Mouse (Mus musculus) liver, embryonic 11.5 days (tissue): Measurements from ENCODE around the gene Trpt1. TPM values are rescaled to one million over a fixed set of nuclear protein-coding genes. Genes with fewer than 3 reads are reported as not detected.

Source experiments
- ATAC-seq: fragments of 200-750 bp; cut with Nextera tagmentation; replicated peaks from 2 replicates; pipeline ENCODE4 v1.8.0; 2017; ENCODE audit warnings: moderate number of reproducible peaks, mild to moderate bottlenecking, moderate TSS enrichment, moderate library complexity; ENCODE audit not compliant: low FRiP score
- DNase-seq: peaks from one replicate; pipeline ENCODE4 v3.0.0-alpha.2; 2017; ENCODE audit warnings: low spot score
- H3K27ac ChIP-seq: fragments of 300-500 bp; sonication (generic); 2 replicates; pipeline ENCODE4 v1.5.1; 2014; ENCODE audit warnings: mild to moderate bottlenecking, low read depth, low read length, control low read depth
- H3K27me3 ChIP-seq: fragments of 300-500 bp; sonication (generic); replicated peaks from 2 replicates; pipeline ENCODE4 v1.6.1; 2014; ENCODE audit warnings: low read length, mixed read lengths; ENCODE audit not compliant: control insufficient read depth, insufficient read depth
- H3K36me3 ChIP-seq: fragments of 300-500 bp; sonication (generic); 2 replicates; pipeline ENCODE4 v1.6.1; 2014; ENCODE audit warnings: mild to moderate bottlenecking, low read length, moderate library complexity, mixed read lengths; ENCODE audit not compliant: control insufficient read depth, insufficient read depth
- H3K4me1 ChIP-seq: fragments of 300-500 bp; sonication (generic); replicated peaks from 2 replicates; pipeline ENCODE4 v1.6.1; 2014; ENCODE audit warnings: low read length, mixed read lengths; ENCODE audit not compliant: control insufficient read depth, insufficient read depth
- H3K4me2 ChIP-seq: fragments of 300-500 bp; sonication (generic); 2 replicates; pipeline ENCODE4 v1.6.1; 2014; ENCODE audit warnings: mild to moderate bottlenecking, control low read depth, moderate library complexity
- H3K4me3 ChIP-seq: fragments of 300-500 bp; sonication (generic); 2 replicates; pipeline ENCODE4 v1.5.1; 2014; ENCODE audit warnings: low read depth, low read length, control low read depth
- H3K9ac ChIP-seq: fragments of 300-500 bp; sonication (generic); 2 replicates; pipeline ENCODE4 v1.6.1; 2014; ENCODE audit warnings: low read depth, low read length, control low read depth
- H3K9me3 ChIP-seq: fragments of 300-500 bp; sonication (generic); 2 replicates; pipeline ENCODE4 v1.6.1; 2016; ENCODE audit warnings: low read length, inconsistent platforms, mixed read lengths; ENCODE audit not compliant: control insufficient read depth
- WGBS: fragments of 180-500 bp; shearing (Covaris S2); extraction: QIAGEN DNeasy Blood & Tissue Kit; methylation state at CpG from one replicate; pipeline ENCODE4 v1.1.7; 2014; 5-methylcytosine and 5-hydroxymethylcytosine counted together
- polyA plus RNA-seq: library from polyadenylated mRNA; unstranded; fragments of >200 nt; fragmentation: Nextera tagmentation; extraction: Ambion mirVana; gene quantifications from 2 replicates; pipeline ENCODE4 v1.2.1, GENCODE M21; 2014

Gene Trpt1
- polyA plus RNA-seq, 1 experiment from 2014 or later: 3.9 TPM

- Histone ChIP-seq H3K9ac (peak overlapping the region; percentile 89), H3K4me2 (peak overlapping the region; percentile 98), H3K4me3 (peak overlapping the region; percentile 64), H3K27ac (peak overlapping the region; percentile 98), H3K9me3 (no peaks in the 10 kb centered on the region), H3K4me1 (peaks cover 27% of the 10 kb centered on the region), H3K27me3 (no peaks in the 10 kb centered on the region), H3K36me3 (peaks cover 16% of the 10 kb centered on the region)
- ATAC-seq (no peak), DNase-seq (no peak)
- WGBS: 4% methylated on average over 3 of the region's 3 CpGs
Observed at GRCm38 (mm10) chr19:6952712-6953037, 43.3 kb upstream of the Trpt1 start.

DNA sequence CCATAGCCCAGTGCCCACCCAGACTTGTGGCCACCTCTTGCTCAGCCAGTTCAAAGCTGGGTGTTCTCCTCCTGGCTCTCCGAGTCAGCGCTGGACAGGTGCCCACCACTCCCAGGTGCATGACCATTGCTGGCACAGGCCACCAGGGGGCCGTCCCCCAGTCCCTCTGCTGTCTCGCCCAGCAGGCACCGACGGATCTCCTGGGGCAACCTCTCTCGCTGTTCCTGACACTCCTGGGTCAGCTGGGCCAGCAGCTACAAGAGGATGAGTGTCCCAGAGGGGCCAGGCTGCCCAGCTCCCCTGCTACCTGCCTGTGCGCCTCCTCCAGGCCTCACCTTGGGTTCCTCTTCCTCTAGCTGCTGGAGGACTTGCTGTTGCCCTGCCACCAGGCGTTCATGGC, 41.9 kb upstream of the Trpt1 start:
- no peak overlapping the region; the same call in 1 of the 2 replicates for H3K27ac ChIP-seq
- WGBS: 72% methylated on average over 9 of the region's 9 CpGs
- ATAC-seq (no peak), DNase-seq (no peak)
- H3K27me3 ChIP-seq: no peaks in the 10 kb centered on the region
- H3K4me2 ChIP-seq: no peak overlapping the region
- H3K4me3 ChIP-seq: no peak overlapping the region
- no peak overlapping the region for H3K9ac ChIP-seq
- H3K36me3 ChIP-seq: peaks cover 20% of the 10 kb centered on the region
- H3K4me1 ChIP-seq: peaks cover 27% of the 10 kb centered on the region
- no peaks in the 10 kb centered on the region for H3K9me3 ChIP-seq

DNA sequence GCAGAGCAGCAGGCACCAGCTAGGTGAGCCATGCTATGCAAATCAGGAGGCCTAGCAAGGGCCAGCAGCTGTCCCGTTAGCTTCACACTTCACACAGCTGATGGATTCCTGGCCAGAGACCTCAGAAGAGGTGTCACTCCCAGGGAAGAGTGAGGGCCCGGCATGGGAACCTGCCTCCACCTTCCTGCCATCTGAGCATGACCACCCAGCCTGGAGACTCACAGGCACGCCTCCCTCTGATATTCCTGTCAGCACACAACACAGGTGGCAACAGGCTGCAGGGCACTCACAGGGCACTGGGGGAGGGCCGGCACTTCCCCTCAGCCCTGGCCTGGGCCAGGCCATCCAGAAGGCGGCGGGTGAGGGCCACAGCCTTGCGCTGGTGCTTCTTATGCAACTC, 40.5 kb upstream of the Trpt1 start:
- no peak overlapping the region for H3K9ac ChIP-seq
- no peak overlapping the region for H3K4me3 ChIP-seq
- H3K27ac ChIP-seq: no peak overlapping the region
- H3K4me1 ChIP-seq: peaks cover 14% of the 10 kb centered on the region
- H3K4me2 ChIP-seq: no peak overlapping the region
- DNase-seq: no peak
- H3K36me3 ChIP-seq: peaks cover 32% of the 10 kb centered on the region
- WGBS: 85% methylated on average over 7 of the region's 7 CpGs
- no peaks in the 10 kb centered on the region for H3K27me3 ChIP-seq
- no peaks in the 10 kb centered on the region for H3K9me3 ChIP-seq
- ATAC-seq: no peak

DNA sequence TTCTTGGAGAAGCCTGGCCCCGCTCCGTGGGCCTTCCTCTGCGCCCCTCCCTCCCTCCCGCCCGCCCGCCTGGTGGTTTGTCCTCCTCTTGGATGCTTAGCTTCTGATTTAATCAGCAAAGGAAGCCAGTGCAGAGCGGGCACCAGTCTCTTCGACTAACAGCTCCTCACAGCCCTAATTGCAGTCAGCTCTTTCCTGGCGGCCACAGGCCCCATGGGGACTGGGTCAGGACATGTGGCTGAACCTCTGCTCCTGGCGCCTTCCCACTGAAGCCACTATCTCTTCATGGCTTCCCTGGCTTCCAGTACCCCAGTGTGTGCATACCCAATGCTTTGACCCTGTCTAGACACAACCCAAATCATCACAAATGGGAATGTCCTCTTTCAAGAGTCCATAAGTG, 39.5 kb upstream of the Trpt1 start:
- Histone ChIP-seq H3K9me3 (no peaks in the 10 kb centered on the region), H3K27ac (no peak overlapping the region), H3K9ac (no peak overlapping the region), H3K36me3 (peaks cover 36% of the 10 kb centered on the region), H3K4me2 (no peak overlapping the region), H3K4me1 (peaks cover 13% of the 10 kb centered on the region), H3K4me3 (no peak overlapping the region), H3K27me3 (no peaks in the 10 kb centered on the region)
- WGBS: 82% methylated on average over 10 of the region's 10 CpGs
- DNase-seq: no peak
- ATAC-seq: no peak

- no peak overlapping the region for H3K27ac ChIP-seq
- H3K4me3 ChIP-seq: peak overlapping the region; percentile 75
- no peak for DNase-seq
- no peaks in the 10 kb centered on the region for H3K27me3 ChIP-seq
- no peaks in the 10 kb centered on the region for H3K9me3 ChIP-seq
- WGBS: 9% methylated on average over 15 of the region's 15 CpGs
- no peak for ATAC-seq
- H3K36me3 ChIP-seq: peaks cover 12% of the 10 kb centered on the region; the same call in 1 of the 2 replicates
- H3K4me2 ChIP-seq: peak overlapping the region; percentile 92
- H3K9ac ChIP-seq: peak overlapping the region; percentile 76
- peaks cover 44% of the 10 kb centered on the region for H3K4me1 ChIP-seq
Observed at GRCm38 (mm10) chr19:6968491-6969271, 27.2 kb upstream of the Trpt1 start.

DNA sequence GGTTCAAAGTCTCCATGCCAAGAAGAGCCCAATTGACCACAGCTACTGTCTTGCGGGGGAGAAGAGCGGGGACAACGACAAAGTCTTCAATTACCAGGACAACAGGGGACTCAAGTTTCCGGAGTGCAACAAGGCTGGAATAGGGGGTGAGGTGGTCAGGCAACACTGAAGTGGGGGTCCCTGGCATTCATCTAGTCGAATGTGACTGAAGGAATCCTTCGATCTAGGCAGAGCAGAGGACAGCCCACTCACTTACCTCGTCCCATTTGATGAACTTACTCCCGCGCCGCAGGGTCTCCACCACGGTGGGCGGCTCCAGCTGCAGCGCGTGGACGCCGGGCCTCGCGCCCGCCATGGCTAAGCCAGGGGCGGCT, 26.7 kb upstream of the Trpt1 start:
- Histone ChIP-seq H3K27ac (peak overlapping the region; percentile 32; the same call in 1 of the 2 replicates), H3K4me2 (peak overlapping the region; percentile 92), H3K27me3 (no peaks in the 10 kb centered on the region), H3K9ac (peak overlapping the region; percentile 76), H3K4me3 (peak overlapping the region; percentile 75), H3K4me1 (peaks cover 49% of the 10 kb centered on the region), H3K36me3 (peaks cover 9% of the 10 kb centered on the region; the same call in 1 of the 2 replicates), H3K9me3 (no peaks in the 10 kb centered on the region)
- ATAC-seq (no peak), DNase-seq (no peak)
- WGBS: under 1% methylated on average over 20 of the region's 20 CpGs

- Histone ChIP-seq H3K4me3 (peak overlapping the region; percentile 75), H3K9ac (peak overlapping the region; percentile 76), H3K4me2 (peak overlapping the region; percentile 92), H3K36me3 (peaks cover 7% of the 10 kb centered on the region; the same call in 1 of the 2 replicates), H3K9me3 (no peaks in the 10 kb centered on the region), H3K27me3 (no peaks in the 10 kb centered on the region), H3K4me1 (peaks cover 49% of the 10 kb centered on the region), H3K27ac (peak overlapping the region; percentile 45)
- peak; percentile 84 for DNase-seq
- ATAC-seq: peak; percentile 75
- under 1% methylated on average over 53 of the region's 55 CpGs for WGBS
Observed at GRCm38 (mm10) chr19:6969665-6970381, 26.1 kb upstream of the Trpt1 start.

GRCm38 (mm10) chr19:6970460-6971085, 25.4 kb upstream of the Trpt1 start:
- H3K9ac ChIP-seq: peak overlapping the region; percentile 76; the same call in 1 of the 2 replicates
- no peak for ATAC-seq
- H3K27ac ChIP-seq: peak overlapping the region; percentile 45
- no peaks in the 10 kb centered on the region for H3K27me3 ChIP-seq
- H3K4me2 ChIP-seq: peak overlapping the region; percentile 92
- peaks cover 49% of the 10 kb centered on the region for H3K4me1 ChIP-seq
- H3K36me3 ChIP-seq: peaks cover 3% of the 10 kb centered on the region; the same call in 1 of the 2 replicates
- 17% methylated on average over 11 of the region's 11 CpGs for WGBS
- no peak for DNase-seq
- H3K9me3 ChIP-seq: no peaks in the 10 kb centered on the region
- peak overlapping the region; percentile 75 for H3K4me3 ChIP-seq
